Mouse (Mus musculus): ENCODE measurements at regions not wholly inside any gene's neighbourhood (a gene's known extent, or its start where the extent isn't known, plus 50 kb on each side); places are given as distances from the start of the nearest gene placed in this dataset.

GRCm38 (mm10) chr2:129961522-129961921 is 50.6 kb upstream of the Tgm3 start:
- no peaks in the 10 kb centered on the region for H3K27me3 ChIP-seq (replicated peaks; ENCODE audit: control insufficient read depth, insufficient read depth, low read length)
- no peak for DNase-seq (ENCODE audit: low spot score)
- H3K4me3 ChIP-seq (ENCODE audit: low read depth, low read length) = no peak overlapping the region
- no peaks in the 10 kb centered on the region for H3K36me3 ChIP-seq (ENCODE audit: control insufficient read depth, insufficient read depth, low read length)
- WGBS = 59% methylated on average over 5 of the region's 5 CpGs
- no peak overlapping the region for H3K4me2 ChIP-seq (ENCODE audit: low read depth, low read length)
- ATAC-seq (ENCODE audit: low read depth) = no peak
- H3K9me3 ChIP-seq (ENCODE audit: control insufficient read depth, low read length) = no peaks in the 10 kb centered on the region
- H3K9ac ChIP-seq (ENCODE audit: low read depth, low read length) = no peak overlapping the region
- no peaks in the 10 kb centered on the region for H3K4me1 ChIP-seq (ENCODE audit: control insufficient read depth, insufficient read depth, low read length)
- no peak overlapping the region for H3K27ac ChIP-seq (replicated peaks; ENCODE audit: low read depth, low read length)

Data from embryonic facial prominence, embryonic 14.5 days (tissue).